Mouse (Mus musculus) kidney, adult 18-20 months (tissue): ENCODE measurements around the gene Ms4a6b.
"Not testable (repeated sequence)": the region's sequence is repeated elsewhere in the genome, so short reads cannot be mapped to it uniquely, and the experiment has no call there.

Experiments used
- DNase-seq: peaks from one replicate; pipeline ENCODE4 v3.0.0; 2021

The Ms4a6b gene

DNA sequence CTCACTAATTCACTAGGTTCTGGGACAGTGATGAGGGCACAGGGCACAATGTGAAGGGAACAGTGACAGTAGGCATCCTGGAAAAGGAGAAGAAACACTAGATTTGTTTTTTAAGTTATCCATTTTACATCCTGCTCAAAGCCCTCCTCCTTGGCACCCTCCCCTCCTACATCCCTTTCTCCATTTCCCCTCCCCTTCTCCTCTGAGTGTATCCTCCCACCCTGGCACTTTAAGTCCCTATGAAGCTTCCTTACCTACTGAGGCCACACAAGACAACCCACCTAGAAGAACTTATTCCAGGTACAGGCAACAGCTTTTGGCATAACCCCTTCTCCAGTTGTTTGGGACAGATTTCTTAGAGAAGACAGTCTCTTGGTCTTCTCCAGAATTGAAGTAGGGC lies at the start of gene Ms4a6b:
Ms4a6b (plus strand) TSS at position 267 of the 400 bp plus-strand sequence.
- no peak for DNase-seq

DNA sequence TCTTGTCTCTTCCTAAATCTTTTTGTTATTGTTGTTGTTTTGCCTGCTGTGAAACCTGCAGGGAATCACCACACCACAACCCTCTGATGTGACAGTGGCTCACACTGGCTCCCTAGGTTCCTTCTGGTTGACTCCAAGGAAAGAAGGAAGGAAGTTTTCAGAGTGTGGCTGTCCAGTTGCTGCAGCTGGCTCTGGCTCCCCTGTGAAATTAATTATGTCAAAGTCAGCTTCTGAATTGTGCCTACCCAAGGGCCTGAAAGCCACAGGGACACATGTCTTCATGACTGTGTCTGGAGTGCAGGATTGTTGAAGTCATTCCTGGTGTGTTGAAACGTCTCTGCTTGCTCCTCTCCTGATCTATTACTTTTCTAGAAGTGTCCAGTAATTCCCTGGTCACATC lies 48.0 kb upstream of the Ms4a6b start:
- DNase-seq: not testable (repeated sequence)

DNA sequence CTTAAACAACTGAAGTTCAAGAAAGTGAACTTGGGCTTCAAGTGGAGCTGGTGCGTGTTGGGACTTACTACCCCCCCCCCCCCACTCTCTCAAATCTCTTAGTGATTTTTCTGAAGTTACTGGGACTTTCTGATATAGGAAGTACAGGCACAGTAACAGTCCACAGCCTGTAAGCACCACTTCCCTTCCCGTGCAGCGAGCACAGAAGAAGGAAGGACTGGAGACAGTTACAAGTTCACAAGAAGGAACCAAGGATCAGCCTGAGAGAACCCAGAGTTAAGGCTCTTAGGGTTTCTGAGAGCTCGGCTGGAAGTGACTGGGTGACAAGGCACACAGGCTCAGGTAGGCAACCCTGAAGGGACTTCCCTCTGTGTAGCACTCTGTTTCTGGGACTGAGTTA lies 47.1 kb upstream of the Ms4a6b start, which contains the start of gene Ms4a6c:
Ms4a6c (plus strand) TSS at position 152 of the 400 bp plus-strand sequence.
- DNase-seq: not testable (repeated sequence)

DNA sequence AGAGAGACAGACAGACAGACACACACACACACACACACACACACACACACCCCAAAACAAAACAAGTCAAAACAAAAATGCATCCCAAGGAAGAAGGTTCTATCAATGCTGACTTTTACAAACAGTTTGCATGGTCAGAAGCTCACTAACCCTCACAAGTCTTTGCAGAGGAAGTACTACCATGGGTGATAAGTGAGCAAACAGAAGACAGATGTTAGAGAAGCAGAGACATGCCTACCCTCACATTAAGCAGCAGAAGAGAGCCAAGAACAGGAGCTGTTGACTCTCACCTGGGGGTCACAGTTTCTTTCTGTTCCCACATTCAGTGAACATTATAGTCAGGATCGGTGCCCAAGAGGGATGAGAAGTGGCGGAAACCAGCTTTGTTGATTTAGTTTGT lies 36.6 kb upstream of the Ms4a6b start:
- no peak for DNase-seq

DNA sequence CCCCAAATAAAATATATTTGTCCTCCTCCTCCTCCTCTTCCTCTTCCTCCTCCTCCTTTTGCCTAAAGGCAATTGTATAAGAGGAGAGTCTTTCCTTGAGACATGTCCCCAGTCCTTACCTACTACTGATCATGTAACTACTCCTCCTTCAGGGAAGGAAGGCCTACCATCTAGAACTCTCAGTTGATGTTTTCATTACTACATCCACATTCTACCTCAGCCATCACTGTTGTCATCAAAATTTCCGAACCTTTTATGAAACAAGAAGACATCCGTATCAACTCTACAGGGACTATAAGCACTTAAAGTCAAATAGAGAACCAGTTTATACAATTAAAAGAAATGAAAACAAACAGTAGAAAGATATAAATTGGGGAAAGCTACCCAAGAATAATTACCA lies 33.6 kb upstream of the Ms4a6b start:
- no peak for DNase-seq

- no peak for DNase-seq
Observed at GRCm38 (mm10) chr19:11483941-11484340, 32.4 kb upstream of the Ms4a6b start.

- DNase-seq: no peak
Observed at GRCm38 (mm10) chr19:11484388-11484787, 31.9 kb upstream of the Ms4a6b start.

DNA sequence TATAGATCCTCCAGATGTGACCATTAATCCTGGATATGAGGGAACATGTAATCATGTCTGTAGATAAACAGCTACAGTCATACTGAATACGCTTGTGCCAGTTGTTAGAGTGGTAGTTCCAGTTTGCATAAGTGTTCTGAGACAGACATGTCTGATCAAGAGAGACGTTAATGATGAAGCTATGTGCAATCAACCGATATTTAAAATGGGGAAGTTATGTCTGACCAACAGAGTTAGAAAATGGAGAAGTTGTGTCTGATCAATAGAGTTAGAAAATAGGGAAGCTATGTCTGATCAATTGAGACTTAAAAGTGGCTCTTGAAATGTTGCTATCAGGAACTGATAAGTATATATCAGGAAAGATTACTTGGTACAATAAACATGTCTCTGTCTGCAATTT lies 31.0 kb upstream of the Ms4a6b start:
- DNase-seq: no peak

DNA sequence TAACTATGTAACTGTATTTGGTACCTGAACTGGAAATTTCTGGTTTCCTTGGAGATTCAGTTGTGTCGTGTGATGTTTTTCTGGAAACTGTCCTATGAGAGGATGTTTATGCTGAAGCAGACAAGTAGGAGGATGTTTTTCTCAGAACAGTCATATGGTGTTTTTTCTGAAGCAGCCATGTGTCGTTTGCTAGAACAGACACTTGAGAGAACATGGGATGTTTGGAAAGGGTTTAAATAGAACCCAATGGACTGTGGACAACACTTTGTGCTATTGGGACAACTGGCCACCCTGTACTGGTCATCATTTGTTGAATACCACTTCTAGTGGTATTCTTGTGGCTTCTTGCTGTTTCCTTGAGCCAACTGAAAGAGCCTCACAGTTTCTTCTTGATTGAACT lies 30.6 kb upstream of the Ms4a6b start, which contains the start of gene Gm8369:
Gm8369 (plus strand) TSS at position 193 of the 400 bp plus-strand sequence.
- no peak for DNase-seq

DNA sequence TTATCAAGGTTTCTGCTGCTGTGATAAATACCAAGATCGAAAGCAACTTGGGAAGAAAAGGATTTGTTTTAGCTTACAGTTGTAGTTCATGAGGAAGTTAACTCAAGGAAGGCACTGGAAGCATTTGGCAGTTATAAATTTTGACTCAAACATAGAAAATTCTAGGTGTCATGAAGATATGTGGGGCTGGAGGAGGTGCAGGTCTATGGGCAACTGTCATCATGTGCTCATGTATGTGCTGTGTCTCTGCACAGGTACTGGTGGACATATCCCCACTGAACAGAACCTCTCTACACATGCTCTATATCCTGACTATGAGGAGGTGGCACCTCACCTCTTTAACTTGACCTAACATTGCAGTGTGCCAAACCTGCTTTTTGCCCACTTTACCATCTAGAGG lies 29.7 kb upstream of the Ms4a6b start:
- DNase-seq: no peak

DNA sequence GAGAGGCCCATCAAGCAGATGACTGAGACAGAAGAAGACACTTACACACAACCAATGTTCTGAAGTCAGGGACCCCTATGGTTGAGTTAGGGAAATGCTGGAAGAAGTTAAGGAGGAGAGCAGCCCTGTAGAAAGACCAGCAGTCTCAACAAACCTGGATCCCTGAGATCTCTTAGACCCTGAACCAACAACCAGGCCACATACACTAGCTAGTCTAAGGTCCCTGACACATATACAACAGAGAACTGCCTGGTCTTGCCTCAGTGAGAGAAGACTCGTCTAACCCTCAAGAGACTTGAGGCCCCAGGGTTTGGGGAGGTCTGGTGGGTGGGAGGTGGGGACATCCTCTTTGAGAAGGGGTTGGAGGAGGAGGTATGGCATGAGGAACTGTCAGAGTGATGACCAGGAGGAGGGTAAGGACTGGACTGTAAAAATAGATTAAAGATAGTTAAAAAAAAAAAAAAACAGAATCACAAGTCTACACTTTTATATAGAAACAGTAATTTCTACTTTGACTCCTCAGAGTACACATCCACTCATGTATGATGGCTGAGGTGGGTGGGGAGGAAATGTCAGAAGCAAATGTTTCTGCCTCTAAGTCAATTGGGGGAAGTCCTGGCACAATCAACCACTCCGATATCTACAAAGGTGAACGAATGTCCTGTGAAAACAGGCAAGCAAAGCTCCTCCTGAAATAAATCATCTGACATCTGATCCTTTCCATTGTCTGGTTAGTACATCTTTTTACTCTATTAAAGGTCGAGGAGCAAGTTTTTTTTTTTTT lies 24.7 kb upstream of the Ms4a6b start:
- no peak for DNase-seq

- DNase-seq: no peak
Observed at GRCm38 (mm10) chr19:11492671-11493070, 23.6 kb upstream of the Ms4a6b start.

DNA sequence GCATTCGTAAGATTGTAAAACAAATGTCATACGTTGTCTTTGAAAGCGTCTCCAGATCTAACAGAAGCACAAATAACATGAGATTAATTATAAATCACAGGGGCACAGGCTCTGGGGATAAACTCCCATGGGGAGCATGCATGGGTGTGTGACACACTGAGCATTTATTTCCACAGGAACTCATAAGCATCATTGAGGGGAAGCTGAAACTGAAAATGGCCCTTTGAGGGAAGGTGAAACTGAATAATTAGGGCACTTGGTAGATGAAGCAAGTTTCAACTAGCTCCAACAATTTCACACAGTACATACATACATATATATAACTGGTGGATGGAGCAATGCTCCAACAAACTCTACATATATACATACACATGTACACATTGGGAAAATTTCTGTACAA lies 21.8 kb upstream of the Ms4a6b start:
- no peak for DNase-seq

GRCm38 (mm10) chr19:11496361-11496760 lies 20.0 kb upstream of the Ms4a6b start:
- DNase-seq: no peak

DNA sequence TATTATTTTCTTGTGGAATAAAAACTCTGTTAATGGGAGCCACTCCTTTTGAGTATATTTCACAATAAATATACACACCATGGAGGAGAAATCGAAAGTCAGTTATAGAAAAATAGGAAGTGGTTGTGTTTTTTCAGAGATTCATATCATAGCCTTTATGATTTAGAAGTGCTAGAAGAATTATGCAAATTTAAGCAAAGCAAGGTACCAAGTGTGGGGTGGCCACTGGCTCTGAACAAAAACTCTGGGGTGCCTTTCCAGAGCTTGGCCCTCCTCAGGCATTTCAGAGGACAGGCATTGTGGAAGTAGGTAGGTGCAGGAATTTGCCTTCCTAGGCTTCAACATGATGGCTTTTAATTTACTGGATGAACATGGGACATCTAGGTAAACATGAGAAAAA lies 19.0 kb upstream of the Ms4a6b start:
- DNase-seq: not testable (repeated sequence)

DNA sequence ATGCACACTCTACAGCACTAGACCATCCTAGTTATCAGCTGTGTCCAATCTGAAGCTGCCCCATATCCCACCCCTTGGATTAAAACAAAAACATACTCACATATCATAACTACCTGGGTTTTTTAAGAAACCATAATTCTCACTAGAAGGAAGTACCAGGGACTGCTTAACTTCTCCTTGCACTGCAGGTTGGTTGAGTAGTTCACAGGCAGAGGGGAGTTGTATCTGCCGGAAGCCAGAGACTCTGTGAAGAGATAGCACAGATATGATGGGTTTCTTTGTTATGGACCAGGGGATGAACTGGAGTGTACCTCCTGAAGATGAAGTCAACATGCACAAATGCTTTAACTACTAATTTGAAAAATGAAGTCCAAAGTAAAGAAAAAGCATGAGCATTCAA lies 15.5 kb upstream of the Ms4a6b start:
- DNase-seq: no peak

GRCm38 (mm10) chr19:11501326-11501725 lies 15.0 kb upstream of the Ms4a6b start:
- DNase-seq: no peak

- no peak for DNase-seq
Observed at GRCm38 (mm10) chr19:11504857-11505256, 11.5 kb upstream of the Ms4a6b start.

GRCm38 (mm10) chr19:11513458-11513857 lies 2.9 kb upstream of the Ms4a6b start:
- DNase-seq: no peak

- no peak for DNase-seq
Observed at GRCm38 (mm10) chr19:11516845-11517244, 533 bp downstream of the Ms4a6b start.

DNA sequence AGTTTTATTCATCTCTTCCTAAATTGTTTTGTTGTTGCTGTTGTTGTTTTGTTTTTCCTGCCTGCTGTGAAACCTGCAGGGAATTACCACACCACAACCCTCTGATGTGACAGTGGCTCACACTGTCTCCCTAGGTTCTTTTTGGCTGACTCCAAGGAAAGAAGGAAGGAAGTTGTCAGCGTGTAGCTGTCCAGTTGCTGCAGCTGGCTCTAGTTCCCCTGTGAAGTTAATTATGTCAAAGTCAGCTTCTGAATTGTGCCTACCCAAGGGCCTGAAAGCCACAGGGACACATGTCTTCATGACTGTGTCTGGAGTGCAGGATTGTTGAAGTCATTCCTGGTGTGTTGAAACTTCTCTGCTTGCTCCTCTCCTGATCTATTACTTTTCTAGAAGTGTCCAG lies 1.1 kb downstream of the Ms4a6b start:
- DNase-seq: not testable (repeated sequence)

DNA sequence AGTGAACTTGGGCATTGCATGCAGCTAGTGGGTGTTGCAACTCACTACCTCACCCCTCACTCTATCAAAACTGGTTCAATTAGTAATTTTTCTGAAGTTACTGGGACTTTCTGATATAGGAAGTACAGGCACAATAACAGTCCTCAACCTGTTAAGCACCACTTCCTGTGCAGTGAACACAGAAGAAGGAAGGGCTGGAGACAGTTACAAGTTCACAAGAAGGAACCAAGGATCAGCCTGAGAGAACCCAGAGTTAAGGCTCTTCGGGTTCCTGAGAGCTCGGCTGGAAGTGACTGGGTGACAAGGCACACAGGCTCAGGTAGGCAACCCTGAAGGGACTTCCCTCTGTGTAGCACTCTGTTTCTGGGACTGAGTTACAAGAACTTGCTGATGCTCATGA lies 2.0 kb downstream of the Ms4a6b start:
- not testable (repeated sequence) for DNase-seq

- DNase-seq: no peak
Observed at GRCm38 (mm10) chr19:11520146-11520545, 3.8 kb downstream of the Ms4a6b start.

GRCm38 (mm10) chr19:11533421-11533820 lies 17.1 kb downstream of the Ms4a6b start:
- no peak for DNase-seq

- no peak for DNase-seq
Observed at GRCm38 (mm10) chr19:11533888-11534445, 17.7 kb downstream of the Ms4a6b start.
